Mouse (Mus musculus): Measurements from ENCODE around the gene Jrkl. TPM values are rescaled to one million over a fixed set of nuclear protein-coding genes. Genes with fewer than 3 reads are reported as not detected.

Gene Jrkl
- polyA plus RNA-seq (2015; fragmentation: Nextera tagmentation; extraction: Ambion mirVana), result 7.6 and 8.7 TPM in 2 replicates

DNA sequence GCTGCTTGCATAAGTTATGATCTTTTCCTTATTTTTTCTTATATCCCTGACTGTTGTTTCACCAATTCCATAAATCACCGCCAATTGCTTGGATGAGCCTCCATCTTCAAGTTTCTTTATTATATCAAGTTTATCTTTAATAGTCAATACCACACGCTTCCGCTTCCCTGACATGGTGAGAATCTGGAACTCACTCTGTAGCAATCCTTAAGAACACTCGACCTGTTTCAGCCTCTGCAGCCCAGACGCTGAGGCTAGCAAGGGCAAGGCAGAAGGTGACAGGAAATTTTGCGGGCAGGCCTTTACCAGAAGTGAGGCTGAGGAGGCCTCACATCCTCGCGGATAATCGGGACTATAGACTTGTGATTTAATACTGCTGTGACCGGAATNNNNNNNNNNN lies at the start of gene Jrkl:
Jrkl (minus strand) TSS at position 349 of the 400 bp plus-strand sequence.
- no peak for ATAC-seq (replicated peaks; ENCODE audit: insufficient number of reproducible peaks, insufficient read depth, low FRiP score, low read depth)
- Histone ChIP-seq H3K4me2 (peak within 1 kb of the TSS; percentile 75), H3K27ac (peak within 1 kb of the TSS; percentile 87), H3K36me3 (no peaks in the 10 kb centered on the region), H3K27me3 (no peaks in the 10 kb centered on the region), H3K4me1 (replicated peaks) (peaks cover 17% of the 10 kb centered on the region), H3K9ac (peak within 1 kb of the TSS; percentile 64), H3K9me3 (replicated peaks) (no peaks in the 10 kb centered on the region), H3K4me3 (peak within 1 kb of the TSS; percentile 64)
- WGBS, result 5% methylated on average over 10 of the region's 10 CpGs

DNA sequence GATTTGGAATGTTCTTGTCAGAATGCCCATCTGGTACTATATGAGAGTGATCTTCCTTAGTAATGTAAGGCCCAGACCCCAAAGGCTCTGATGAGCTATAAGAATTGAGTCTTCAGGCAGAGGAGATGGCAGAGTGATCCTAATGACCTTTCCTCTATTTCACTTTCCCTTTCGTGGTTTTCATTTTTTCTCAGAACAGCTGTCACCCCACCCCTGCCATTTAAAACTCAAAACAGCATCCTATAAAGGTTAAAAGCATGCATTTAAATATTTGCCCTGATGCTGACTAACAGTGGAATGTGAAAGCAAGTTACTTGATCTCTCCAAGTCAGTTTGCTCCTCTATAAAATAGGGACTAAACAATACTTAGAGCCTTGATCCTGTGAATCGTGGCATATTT lies 41.9 kb upstream of the Jrkl start:
- H3K27ac ChIP-seq, result no peak overlapping the region
- H3K9ac ChIP-seq, result no peak overlapping the region
- H3K36me3 ChIP-seq, result no peaks in the 10 kb centered on the region
- H3K4me2 ChIP-seq, result no peak overlapping the region
- 67% methylated on average over 2 of the region's 2 CpGs for WGBS
- H3K27me3 ChIP-seq, result no peaks in the 10 kb centered on the region
- H3K9me3 ChIP-seq (replicated peaks), result no peaks in the 10 kb centered on the region
- H3K4me3 ChIP-seq, result no peak overlapping the region
- ATAC-seq (replicated peaks; ENCODE audit: insufficient number of reproducible peaks, insufficient read depth, low FRiP score, low read depth), result no peak
- no peaks in the 10 kb centered on the region for H3K4me1 ChIP-seq (replicated peaks)

DNA sequence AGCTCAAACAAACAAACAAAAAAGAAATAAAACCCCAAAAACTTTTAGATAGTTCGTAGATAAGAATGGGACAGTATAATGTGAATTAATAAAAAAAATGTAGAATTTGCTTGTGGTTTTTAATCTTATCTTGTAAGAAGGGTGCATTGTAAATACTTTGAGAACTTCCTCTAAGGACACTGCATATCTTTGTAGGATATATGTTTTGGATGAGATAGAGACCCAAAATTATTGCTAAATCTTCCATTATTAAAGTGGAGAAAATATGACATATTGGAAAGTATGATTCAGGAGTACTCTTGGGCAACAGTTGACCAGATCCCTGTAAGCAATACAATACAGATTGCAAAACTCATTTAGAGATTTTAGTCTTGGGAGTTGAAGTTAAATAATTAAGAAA lies 27.6 kb upstream of the Jrkl start:
- H3K4me2 ChIP-seq, result no peak overlapping the region
- no peak overlapping the region for H3K4me3 ChIP-seq
- H3K36me3 ChIP-seq, result no peaks in the 10 kb centered on the region
- ATAC-seq (replicated peaks; ENCODE audit: insufficient number of reproducible peaks, insufficient read depth, low FRiP score, low read depth), result no peak
- no peaks in the 10 kb centered on the region for H3K9me3 ChIP-seq (replicated peaks)
- no peak overlapping the region for H3K9ac ChIP-seq
- WGBS, result 78% methylated on average over 1 of the region's 1 CpGs
- H3K27me3 ChIP-seq, result no peaks in the 10 kb centered on the region
- no peaks in the 10 kb centered on the region for H3K4me1 ChIP-seq (replicated peaks)
- no peak overlapping the region for H3K27ac ChIP-seq

DNA sequence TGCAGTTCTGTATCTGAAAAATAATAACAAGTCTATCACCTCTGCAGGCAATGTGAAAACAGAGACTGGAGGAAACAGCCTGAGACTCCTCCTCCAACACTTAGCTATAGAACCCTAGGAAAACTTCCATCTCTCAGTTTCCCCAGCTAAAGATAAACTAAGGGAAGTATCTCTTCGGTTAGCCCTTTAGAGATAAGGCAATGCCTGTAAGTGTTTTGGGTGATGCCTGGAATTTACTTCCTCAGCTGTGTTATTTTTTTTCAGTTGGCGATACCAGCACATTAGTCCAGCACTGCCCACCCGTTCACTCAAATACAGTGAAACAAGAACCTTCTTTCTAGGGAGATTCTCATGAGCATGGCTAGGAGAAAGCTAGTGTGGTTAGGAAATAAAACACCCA lies 15.4 kb upstream of the Jrkl start:
- ATAC-seq (replicated peaks; ENCODE audit: insufficient number of reproducible peaks, insufficient read depth, low FRiP score, low read depth), result no peak
- H3K4me3 ChIP-seq, result no peak overlapping the region
- no peaks in the 10 kb centered on the region for H3K36me3 ChIP-seq
- H3K4me2 ChIP-seq, result no peak overlapping the region
- H3K9ac ChIP-seq, result no peak overlapping the region
- no peaks in the 10 kb centered on the region for H3K27me3 ChIP-seq
- H3K4me1 ChIP-seq (replicated peaks), result no peaks in the 10 kb centered on the region
- no peaks in the 10 kb centered on the region for H3K9me3 ChIP-seq (replicated peaks)
- 46% methylated on average over 3 of the region's 3 CpGs for WGBS
- no peak overlapping the region for H3K27ac ChIP-seq

- H3K4me2 ChIP-seq, result no peak overlapping the region
- no peaks in the 10 kb centered on the region for H3K9me3 ChIP-seq (replicated peaks)
- H3K27ac ChIP-seq, result no peak overlapping the region
- H3K36me3 ChIP-seq, result no peaks in the 10 kb centered on the region
- no peaks in the 10 kb centered on the region for H3K27me3 ChIP-seq
- no peak overlapping the region for H3K9ac ChIP-seq
- no peaks in the 10 kb centered on the region for H3K4me1 ChIP-seq (replicated peaks)
- no peak for ATAC-seq (replicated peaks; ENCODE audit: insufficient number of reproducible peaks, insufficient read depth, low FRiP score, low read depth)
- H3K4me3 ChIP-seq, result no peak overlapping the region
- 92% methylated on average over 2 of the region's 2 CpGs for WGBS
These were observed 12.5 kb upstream of the Jrkl start for GRCm38 (mm10) chr9:13258173-13258572.

- H3K4me3 ChIP-seq, result no peak overlapping the region
- WGBS, result 76% methylated on average over 1 of the region's 1 CpGs
- no peak overlapping the region for H3K27ac ChIP-seq
- no peak overlapping the region for H3K4me2 ChIP-seq
- no peaks in the 10 kb centered on the region for H3K9me3 ChIP-seq (replicated peaks)
- no peaks in the 10 kb centered on the region for H3K4me1 ChIP-seq (replicated peaks)
- no peaks in the 10 kb centered on the region for H3K27me3 ChIP-seq
- no peaks in the 10 kb centered on the region for H3K36me3 ChIP-seq
- no peak overlapping the region for H3K9ac ChIP-seq
- ATAC-seq (replicated peaks; ENCODE audit: insufficient number of reproducible peaks, insufficient read depth, low FRiP score, low read depth), result no peak
These were observed 11.1 kb upstream of the Jrkl start for GRCm38 (mm10) chr9:13256726-13257125.

DNA sequence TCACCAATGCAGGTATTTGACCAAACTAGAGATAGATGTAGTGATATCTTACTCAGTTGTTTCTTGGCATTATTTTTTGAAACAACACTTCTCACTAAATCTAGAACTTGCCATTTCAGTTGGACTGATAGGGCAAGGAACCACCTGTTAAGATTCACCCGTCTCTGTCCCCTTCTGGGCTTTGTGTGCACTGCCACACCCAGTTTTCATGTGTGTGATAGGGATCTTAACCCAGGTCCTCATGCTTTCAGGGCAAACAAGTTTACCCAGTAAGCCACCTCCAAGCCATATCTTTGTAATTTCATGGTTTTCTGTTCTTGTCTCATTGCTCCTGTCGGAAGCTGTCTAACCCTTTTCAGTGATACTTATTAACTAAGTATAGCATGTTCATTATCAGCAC lies 5.6 kb upstream of the Jrkl start:
- no peak overlapping the region for H3K4me3 ChIP-seq
- H3K4me1 ChIP-seq (replicated peaks), result peaks cover 5% of the 10 kb centered on the region
- WGBS, result 79% methylated on average over 2 of the region's 2 CpGs
- H3K27ac ChIP-seq, result no peak overlapping the region
- ATAC-seq (replicated peaks; ENCODE audit: insufficient number of reproducible peaks, insufficient read depth, low FRiP score, low read depth), result no peak
- H3K36me3 ChIP-seq, result no peaks in the 10 kb centered on the region
- H3K4me2 ChIP-seq, result no peak overlapping the region
- no peaks in the 10 kb centered on the region for H3K9me3 ChIP-seq (replicated peaks)
- H3K9ac ChIP-seq, result no peak overlapping the region
- no peaks in the 10 kb centered on the region for H3K27me3 ChIP-seq

- H3K4me2 ChIP-seq, result no peak overlapping the region
- H3K4me3 ChIP-seq, result no peak overlapping the region
- H3K9me3 ChIP-seq (replicated peaks), result no peaks in the 10 kb centered on the region
These were observed 2.5 kb upstream of the Jrkl start for GRCm38 (mm10) chr9:13248104-13248503.

GRCm38 (mm10) chr9:13246815-13247638 lies 1.4 kb upstream of the Jrkl start, which contains the start of gene Ccdc82:
Gene Ccdc82 (plus strand): TSS chr9:13246955.
- H3K27me3 ChIP-seq, result no peaks in the 10 kb centered on the region
- WGBS, result under 1% methylated on average over 33 of the region's 39 CpGs
- H3K27ac ChIP-seq, result peak within 1 kb of the TSS; percentile 87
- H3K9ac ChIP-seq, result peak within 1 kb of the TSS; percentile 52
- peak; percentile 99 for ATAC-seq (replicated peaks; ENCODE audit: insufficient number of reproducible peaks, insufficient read depth, low FRiP score, low read depth)
- H3K4me1 ChIP-seq (replicated peaks), result peaks cover 17% of the 10 kb centered on the region
- no peaks in the 10 kb centered on the region for H3K9me3 ChIP-seq (replicated peaks)
- H3K4me3 ChIP-seq, result peak within 1 kb of the TSS; percentile 64
- H3K4me2 ChIP-seq, result peak within 1 kb of the TSS; percentile 81
- H3K36me3 ChIP-seq, result no peaks in the 10 kb centered on the region

More at GRCm38 (mm10) chr9:13248104-13248503, 2.5 kb upstream of the Jrkl start:
- H3K27me3 ChIP-seq, result no peaks in the 10 kb centered on the region
- no peaks in the 10 kb centered on the region for H3K36me3 ChIP-seq
- no peak for ATAC-seq (replicated peaks; ENCODE audit: insufficient number of reproducible peaks, insufficient read depth, low FRiP score, low read depth)
- H3K9ac ChIP-seq, result no peak overlapping the region
- H3K4me1 ChIP-seq (replicated peaks), result peaks cover 17% of the 10 kb centered on the region
- WGBS, result 89% methylated on average over 4 of the region's 4 CpGs
- H3K27ac ChIP-seq, result no peak overlapping the region

DNA sequence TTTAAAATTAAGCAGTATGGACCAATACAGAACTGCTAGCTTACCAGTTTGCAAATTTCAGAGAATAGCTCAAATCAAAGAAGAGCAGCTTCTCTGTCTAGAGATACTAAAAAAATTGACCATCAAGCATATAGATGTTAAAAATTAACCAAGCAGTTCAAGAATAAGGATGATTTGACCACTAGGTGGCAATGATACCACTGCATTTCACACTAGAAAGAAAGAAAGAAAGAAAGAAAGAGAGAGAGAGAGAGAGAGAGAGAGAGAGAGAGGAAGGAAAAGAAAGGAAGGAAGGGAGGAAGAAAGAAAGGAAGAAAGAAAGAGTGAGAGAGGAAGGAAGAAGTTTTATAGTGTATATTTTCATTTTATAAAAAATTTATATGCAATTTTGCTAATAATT lies 3.3 kb downstream of the Jrkl start:
- Histone ChIP-seq H3K36me3 (no peaks in the 10 kb centered on the region), H3K27ac (no peak overlapping the region), H3K9me3 (replicated peaks) (no peaks in the 10 kb centered on the region), H3K27me3 (no peaks in the 10 kb centered on the region), H3K4me1 (replicated peaks) (peaks cover 15% of the 10 kb centered on the region), H3K9ac (no peak overlapping the region), H3K4me3 (no peak overlapping the region), H3K4me2 (no peak overlapping the region)
- no peak for ATAC-seq (replicated peaks; ENCODE audit: insufficient number of reproducible peaks, insufficient read depth, low FRiP score, low read depth)

DNA sequence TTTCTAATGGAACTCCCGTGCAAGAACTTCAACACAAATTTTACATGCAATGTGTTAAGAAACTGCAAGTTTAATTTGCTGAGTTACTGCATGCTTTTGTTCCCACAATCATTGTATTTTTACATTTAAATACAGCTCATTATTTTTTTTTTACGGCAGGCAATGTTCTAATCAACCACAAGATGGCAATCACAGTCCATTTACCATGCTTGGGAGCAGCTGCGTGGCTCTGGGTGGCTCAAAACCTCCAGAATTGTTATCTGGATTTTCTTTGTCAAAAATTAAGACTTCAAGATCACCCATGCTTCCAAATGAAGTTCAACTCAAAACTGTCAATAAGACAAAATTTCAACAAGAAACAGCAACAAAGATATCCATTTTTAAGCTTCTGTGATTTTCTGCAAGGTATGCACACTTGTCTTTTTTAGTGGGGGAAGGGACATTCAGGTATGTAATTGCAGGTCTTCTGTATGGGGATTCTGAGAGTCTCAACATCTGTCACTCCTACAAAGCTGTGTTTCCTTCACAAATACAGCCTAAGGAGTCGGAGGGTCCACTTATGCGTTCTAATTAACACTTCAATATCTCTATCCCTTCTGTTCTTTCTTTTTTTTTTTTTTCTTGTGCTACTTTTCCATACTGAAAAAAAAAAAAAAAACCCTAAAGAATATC lies 13.9 kb downstream of the Jrkl start:
- Histone ChIP-seq H3K9ac (no peak overlapping the region), H3K4me3 (no peak overlapping the region), H3K4me1 (replicated peaks) (no peaks in the 10 kb centered on the region), H3K27ac (no peak overlapping the region), H3K27me3 (no peaks in the 10 kb centered on the region), H3K4me2 (no peak overlapping the region), H3K9me3 (replicated peaks) (no peaks in the 10 kb centered on the region), H3K36me3 (no peaks in the 10 kb centered on the region)
- WGBS, result 16% methylated on average over 5 of the region's 5 CpGs
- no peak for ATAC-seq (replicated peaks; ENCODE audit: insufficient number of reproducible peaks, insufficient read depth, low FRiP score, low read depth)

Measured in heart, embryonic 15.5 days (tissue).